Mouse (Mus musculus) cerebellum, adult 2 months (tissue): ENCODE measurements around the gene Ap1ar.

Experiments
- CTCF ChIP-seq: fragments of 200-500 bp; IDR thresholded peaks from 2 replicates; pipeline ENCODE4 v1.5.1; 2011; ENCODE audit warnings: low read depth, mild to moderate bottlenecking, control low read depth, low read length, moderate library complexity, borderline replicate concordance; ENCODE audit not compliant: insufficient read depth
- POLR2A ChIP-seq: fragments of 200-500 bp; IDR thresholded peaks from 2 replicates; pipeline ENCODE4 v1.6.1; 2011; ENCODE audit warnings: low read length, control low read depth, borderline replicate concordance; ENCODE audit not compliant: insufficient read depth

DNA sequence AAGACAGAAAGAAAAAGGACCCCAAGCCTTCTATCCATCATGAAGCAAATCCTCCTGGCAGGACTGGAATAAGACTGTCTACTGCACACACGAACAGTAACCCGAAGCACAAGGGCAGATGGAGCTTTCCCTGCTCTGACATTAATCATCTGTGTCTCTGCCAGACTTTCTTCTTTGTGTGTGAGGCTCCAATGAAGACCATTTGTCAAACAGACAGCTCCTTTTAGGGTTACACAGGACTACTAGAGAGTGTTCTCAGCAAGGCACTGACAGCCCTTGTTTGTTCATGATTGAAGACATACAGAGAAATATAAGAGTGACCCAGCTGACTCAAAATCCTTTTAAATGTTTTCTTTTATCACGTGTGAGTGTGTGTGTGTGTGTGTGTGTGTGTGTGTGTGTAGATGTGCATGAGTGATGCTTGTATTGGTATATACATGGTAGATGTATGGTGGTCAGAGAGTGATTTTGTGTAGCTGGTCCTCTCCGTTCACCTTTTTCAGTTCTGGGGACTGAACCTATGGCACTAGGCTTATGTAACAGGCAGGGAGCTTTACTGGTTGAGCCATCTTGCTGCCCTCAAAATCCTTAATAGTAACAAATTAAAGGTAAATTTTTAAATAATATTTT, 37.0 kb upstream of the Ap1ar start:
- TF ChIP-seq CTCF (no peak), POLR2A (no peak)
